In genomic region chr3:145640583-145640982, GRCm38 (mm10) we compare ENCODE assay signal across 25 mouse cellular contexts. TPM values are rescaled to one million over a fixed set of nuclear protein-coding genes. Genes with fewer than 3 reads are reported as not detected.
DNase-seq lines count a peak whose midpoint lies in the region; ATAC-seq and TF ChIP-seq lines count a peak whose summit lies in the region.
"Had no signal": no experiment of that assay in that cellular context is flagged by ENCODE, and none has a peak within 500 bp of the region (broad histone marks: within the 10 kb centered on the region; RNA-seq: fewer than 3 reads in every experiment).

No protein-coding gene starts in this region.

- no peak overlapping the region for H3K9ac ChIP-seq in midbrain, embryonic 14.5 days (replicated peaks; ENCODE audit: low read length)
- H3K9ac ChIP-seq in midbrain, postnatal 0 days (replicated peaks; ENCODE audit: low read length, poor library complexity, severe bottlenecking), result no peak overlapping the region
- no peak overlapping the region for H3K9ac ChIP-seq in stomach, postnatal 0 days (ENCODE audit: low read length)
- H3K9ac ChIP-seq: heart, embryonic 13.5 days; hindbrain, embryonic 12.5 days; limb, embryonic 13.5 days; liver, embryonic 12.5 days had no signal

- no peaks in the 10 kb centered on the region for H3K9me3 ChIP-seq in midbrain, embryonic 14.5 days (ENCODE audit: control insufficient read depth, low read length)
- H3K9me3 ChIP-seq in midbrain, postnatal 0 days (ENCODE audit: low read length), result no peaks in the 10 kb centered on the region
- H3K9me3 ChIP-seq in stomach, postnatal 0 days (ENCODE audit: control insufficient read depth, low read length), result no peaks in the 10 kb centered on the region
- H3K9me3 ChIP-seq: heart, embryonic 13.5 days; hindbrain, embryonic 12.5 days; limb, embryonic 13.5 days; liver, embryonic 12.5 days had no signal

- 0 out of 2 replicates have a peak, but pooled peaks have one; percentile 14 for ATAC-seq in midbrain, embryonic 14.5 days (ENCODE audit: low FRiP score, low TSS enrichment)
- no peak for ATAC-seq in midbrain, postnatal 0 days (ENCODE audit: low FRiP score)
- no peak for ATAC-seq in stomach, postnatal 0 days (ENCODE audit: low FRiP score, low TSS enrichment)
- ATAC-seq: inflammation-experienced regulatory T-cells, adult 6 months; liver, embryonic 12.5 days had no signal

- no peaks in the 10 kb centered on the region for H3K36me3 ChIP-seq in midbrain, embryonic 14.5 days (ENCODE audit: control insufficient read depth, insufficient read depth, low read length)
- no peaks in the 10 kb centered on the region for H3K36me3 ChIP-seq in midbrain, postnatal 0 days (ENCODE audit: insufficient read depth, low read length)
- no peaks in the 10 kb centered on the region for H3K36me3 ChIP-seq in myocyte (ENCODE audit: control insufficient read depth, insufficient read depth)
- no peaks in the 10 kb centered on the region for H3K36me3 ChIP-seq in stomach, postnatal 0 days (ENCODE audit: control insufficient read depth, insufficient read depth, low read length)
- H3K36me3 ChIP-seq: heart, embryonic 13.5 days; hindbrain, embryonic 12.5 days; limb, embryonic 13.5 days; liver, embryonic 12.5 days had no signal

- H3K4me1 ChIP-seq in midbrain, embryonic 14.5 days (ENCODE audit: control insufficient read depth, insufficient read depth, low read length), result peaks cover 10% of the 10 kb centered on the region; the same call in 1 of the 2 replicates
- no peaks in the 10 kb centered on the region for H3K4me1 ChIP-seq in midbrain, postnatal 0 days (ENCODE audit: insufficient read depth, low read length)
- H3K4me1 ChIP-seq in stomach, postnatal 0 days (replicated peaks; ENCODE audit: control insufficient read depth, insufficient read depth), result 0 out of 2 replicates have a peak, but pooled peaks cover 2% of the 10 kb centered on the region
- H3K4me1 ChIP-seq: liver, embryonic 12.5 days had no signal

- 52% methylated on average over 4 of the region's 4 CpGs for WGBS in midbrain, embryonic 14.5 days
- WGBS in midbrain, postnatal 0 days, result 41% methylated on average over 4 of the region's 4 CpGs
- 73% methylated on average over 4 of the region's 4 CpGs for WGBS in stomach, postnatal 0 days

- TF ChIP-seq POLR2A in myocyte (IDR thresholded peaks at IDR 0.05; ENCODE audit: insufficient read length, low read depth), result no peak

- DNase-seq in adrenal gland, postnatal 14 days, result peak; percentile 36
- DNase-seq in adrenal gland, postnatal 25 days, result no peak
- peak; percentile 51 for DNase-seq in gastrocnemius, adult 18-20 months (ENCODE audit: low spot score)
- DNase-seq in gastrocnemius, postnatal 14 days, result no peak
- no peak for DNase-seq in midbrain, embryonic 14.5 days
- DNase-seq in midbrain, postnatal 0 days (ENCODE audit: low spot score), result no peak
- no peak for DNase-seq in stomach, postnatal 0 days (ENCODE audit: low spot score)
- DNase-seq: cerebellum, adult 9-11 months; gastrocnemius, postnatal 25 days; heart, adult 2 months; heart, postnatal 14 days; kidney, adult 18-20 months; kidney, postnatal 4 days; lung, adult 18-20 months; lung, postnatal 10 days; right cerebral cortex, adult 18-20 months; right cerebral cortex, postnatal 4 days; thymus, adult 2 months; thymus, postnatal 4 days had no signal

- H3ac ChIP-seq in myocyte (ENCODE audit: control insufficient read depth, insufficient read length), result no peak overlapping the region

- no peaks in the 10 kb centered on the region for H3K79me2 ChIP-seq in myocyte (ENCODE audit: control insufficient read depth, insufficient read depth)

- no peaks in the 10 kb centered on the region for H3K27me3 ChIP-seq in midbrain, embryonic 14.5 days (ENCODE audit: control insufficient read depth, insufficient read depth, low read length)
- no peaks in the 10 kb centered on the region for H3K27me3 ChIP-seq in midbrain, postnatal 0 days (ENCODE audit: insufficient read depth, low read length)
- H3K27me3 ChIP-seq in myocyte (ENCODE audit: control insufficient read depth, insufficient read depth, insufficient read length), result no peaks in the 10 kb centered on the region
- no peaks in the 10 kb centered on the region for H3K27me3 ChIP-seq in stomach, postnatal 0 days (ENCODE audit: control insufficient read depth, insufficient read depth, low read length)
- H3K27me3 ChIP-seq: hindbrain, embryonic 12.5 days; limb, embryonic 13.5 days had no signal

- H3K4me3 ChIP-seq in midbrain, embryonic 14.5 days (replicated peaks; ENCODE audit: low read depth, low read length), result no peak overlapping the region
- H3K4me3 ChIP-seq in midbrain, postnatal 0 days (ENCODE audit: low read depth, low read length), result no peak overlapping the region
- no peak overlapping the region for H3K4me3 ChIP-seq in myocyte
- H3K4me3 ChIP-seq in stomach, postnatal 0 days (ENCODE audit: low read depth, low read length), result no peak overlapping the region
- H3K4me3 ChIP-seq: heart, adult 2 months; heart, embryonic 13.5 days; hindbrain, embryonic 12.5 days; limb, embryonic 13.5 days; liver, embryonic 12.5 days had no signal

- intact Hi-C loops in gastrocnemius, postnatal 14 days (cut with DNase I; ENCODE audit: low total_unique reads), result no loop called here

- no peak for TF ChIP-seq EP300 in stomach, postnatal 0 days (optimal IDR thresholded peaks at IDR 0.05)

- TF ChIP-seq CTCF in midbrain, postnatal 0 days (IDR thresholded peaks at IDR 0.05), result no peak
- no peak for TF ChIP-seq CTCF in stomach, postnatal 0 days (IDR thresholded peaks at IDR 0.05; ENCODE audit: low read depth)

- H3K4me2 ChIP-seq in midbrain, embryonic 14.5 days (ENCODE audit: low read length), result no peak overlapping the region
- H3K4me2 ChIP-seq in midbrain, postnatal 0 days (ENCODE audit: low read depth, low read length, poor library complexity, severe bottlenecking), result no peak overlapping the region
- H3K4me2 ChIP-seq in myocyte (ENCODE audit: low read depth), result peak overlapping the region; percentile 49
- H3K4me2 ChIP-seq in stomach, postnatal 0 days (replicated peaks; ENCODE audit: low read depth), result no peak overlapping the region
- H3K4me2 ChIP-seq: heart, embryonic 13.5 days; hindbrain, embryonic 12.5 days; limb, embryonic 13.5 days; liver, embryonic 12.5 days had no signal

- no peak overlapping the region for H3K27ac ChIP-seq in midbrain, embryonic 14.5 days (replicated peaks; ENCODE audit: low read depth, low read length)
- no peak overlapping the region for H3K27ac ChIP-seq in midbrain, postnatal 0 days (ENCODE audit: low read depth, low read length)
- H3K27ac ChIP-seq in stomach, postnatal 0 days (replicated peaks), result no peak overlapping the region
- H3K27ac ChIP-seq: heart, adult 2 months; heart, embryonic 13.5 days; hindbrain, embryonic 12.5 days; limb, embryonic 13.5 days; liver, embryonic 12.5 days had no signal

TF ChIP-seq in myocyte, 11 proteins besides CTCF, POLR2A, EP300 and RAD21:
- no peak for TF ChIP-seq CEBPB (IDR thresholded peaks at IDR 0.05; ENCODE audit: insufficient read depth, poor library complexity, severe bottlenecking)
TF ChIP-seq in myocyte: peak in this region for 0.

RNA-seq across cellular contexts. Expression of gene Ccn1, which starts 9.2 kb away (rescaled TPM):
- 25.5 and 27.8 TPM in 2 replicates for total RNA-seq in adrenal gland, postnatal 14 days (2021)
- total RNA-seq in adrenal gland, postnatal 25 days (2021), result 5.5 and 10.6 TPM in 2 replicates
- total RNA-seq in gastrocnemius, adult 18-20 months (2021), result 100 to 1,000 TPM in 1 of 2 experiments, 10 to 100 TPM in 1; 45.3 to 211 TPM
- 10 to 100 TPM; 20.4 to 28.2 TPM for total RNA-seq in gastrocnemius, postnatal 14 days (2021)
- polyA plus RNA-seq in midbrain, embryonic 14.5 days (2014; fragmentation: Nextera tagmentation; extraction: Ambion mirVana), result 3.9 and 5.6 TPM in 2 replicates
- 3.8 and 4.9 TPM in 2 replicates for total RNA-seq in midbrain, postnatal 0 days (2014; rRNA removed)
- polyA plus RNA-seq in midbrain, postnatal 0 days (2015; fragmentation: Nextera tagmentation; extraction: Ambion mirVana), result 5.3 and 5.6 TPM in 2 replicates
- 49.6 TPM for polyA plus RNA-seq in myocyte (2012; fragmentation: generic; extraction: Trizol)
- 78.5 and 84.9 TPM in 2 replicates for polyA plus RNA-seq in stomach, postnatal 0 days (2015; fragmentation: Nextera tagmentation; extraction: Ambion mirVana)
- polyA plus RNA-seq: inflammation-experienced regulatory T-cells, adult 6 months had no signal

Comparison
In these comparisons a context has a peak if more than half of its experiments do, and no peak if none do; other contexts are left out.
1. DNase-seq: peak in adrenal gland, postnatal 14 days (single experiment) and gastrocnemius, adult 18-20 months (single experiment); none in adrenal gland, postnatal 25 days (single experiment), gastrocnemius, postnatal 14 days (single experiment), midbrain, embryonic 14.5 days (single experiment), midbrain, postnatal 0 days (single experiment) and stomach, postnatal 0 days (single experiment).